Mouse (Mus musculus) G1E (cell line): ENCODE measurements at regions not wholly inside any gene's neighbourhood (a gene's known extent, or its start where the extent isn't known, plus 50 kb on each side); places are given as distances from the start of the nearest gene placed in this dataset.

Experiments
- CTCF ChIP-seq: IDR thresholded peaks from 2 replicates; pipeline ENCODE4 v1.5.1; 2012; ENCODE audit warnings: low read depth, low read length, inconsistent platforms, mixed read lengths
- GATA1 ChIP-seq: IDR thresholded peaks from 2 replicates; pipeline ENCODE4 v1.6.1; 2012; ENCODE audit warnings: borderline replicate concordance, low read length, inconsistent platforms, mixed read lengths
- GATA2 ChIP-seq: IDR thresholded peaks from 2 replicates; pipeline ENCODE4 v1.6.1; 2012; ENCODE audit warnings: low read depth, low read length, inconsistent platforms, borderline replicate concordance
- POLR2AphosphoS5 ChIP-seq: IDR thresholded peaks from 2 replicates; pipeline ENCODE4 v1.6.1; 2012; ENCODE audit warnings: low read depth, low read length, inconsistent platforms; ENCODE audit not compliant: insufficient replicate concordance

DNA sequence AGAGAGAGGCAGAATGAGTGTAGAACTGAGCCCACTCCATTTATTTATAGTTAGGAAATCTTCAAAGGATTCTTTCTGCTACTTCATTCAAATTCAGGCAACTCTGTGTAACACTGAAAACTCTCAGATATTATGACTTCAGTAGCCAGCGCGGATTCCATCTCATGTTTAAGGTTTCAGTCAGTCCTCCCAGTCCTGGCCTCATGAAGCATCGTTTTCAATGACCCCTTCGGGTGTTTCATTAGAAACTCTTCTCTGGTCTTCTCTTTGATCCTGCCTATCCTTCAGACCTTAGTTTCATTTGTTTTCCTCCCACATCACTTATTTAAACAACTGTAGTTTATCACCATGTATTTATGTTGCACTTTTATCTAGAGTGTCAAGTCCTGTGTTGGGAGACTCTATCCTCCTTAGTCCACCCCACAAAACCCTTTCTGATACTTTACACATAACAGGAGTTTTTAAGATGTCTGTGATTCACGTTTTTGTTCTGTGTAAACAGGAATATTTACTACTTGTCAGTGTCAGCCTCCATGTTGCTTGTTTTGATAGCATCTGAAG is 447.7 kb upstream of the Jag1 start:
- TF ChIP-seq GATA1 (no peak), CTCF (no peak), POLR2AphosphoS5 (no peak), GATA2 (no peak)
